Mouse (Mus musculus) midbrain, embryonic 16.5 days (tissue): Measurements from ENCODE around the gene 2010111I01Rik. TPM values are rescaled to one million over a fixed set of nuclear protein-coding genes. Genes with fewer than 3 reads are reported as not detected.

Experiments used
- ATAC-seq: fragments of 200-750 bp; cut with Nextera tagmentation; 2 replicates; pipeline ENCODE4 v1.8.0; 2017; ENCODE audit warnings: moderate TSS enrichment
- H3K27ac ChIP-seq: fragments of 300-500 bp; sonication (generic); 2 replicates; pipeline ENCODE4 v1.5.1; 2014; ENCODE audit warnings: mild to moderate bottlenecking, low read length, mixed read lengths
- H3K27me3 ChIP-seq: fragments of 300-500 bp; sonication (generic); 2 replicates; pipeline ENCODE4 v1.6.1; 2014; ENCODE audit warnings: low read depth, low read length, mixed read lengths; ENCODE audit not compliant: control insufficient read depth, insufficient read depth
- H3K36me3 ChIP-seq: fragments of 300-500 bp; sonication (generic); 2 replicates; pipeline ENCODE4 v1.6.1; 2014; ENCODE audit warnings: mild to moderate bottlenecking, low read length, moderate library complexity, mixed read lengths; ENCODE audit not compliant: control insufficient read depth, insufficient read depth
- H3K4me1 ChIP-seq: fragments of 300-500 bp; sonication (generic); 2 replicates; pipeline ENCODE4 v1.6.1; 2014; ENCODE audit warnings: mild to moderate bottlenecking, low read length, mixed read lengths; ENCODE audit not compliant: control insufficient read depth, insufficient read depth
- H3K4me2 ChIP-seq: fragments of 300-500 bp; sonication (generic); 2 replicates; pipeline ENCODE4 v1.6.1; 2014; ENCODE audit warnings: mild to moderate bottlenecking, low read length, mixed read lengths
- H3K4me3 ChIP-seq: fragments of 300-500 bp; sonication (generic); 2 replicates; pipeline ENCODE4 v1.5.1; 2014; ENCODE audit warnings: low read depth, mild to moderate bottlenecking, low read length, moderate library complexity, mixed read lengths
- H3K9ac ChIP-seq: fragments of 300-500 bp; sonication (generic); 2 replicates; pipeline ENCODE4 v1.6.1; 2014; ENCODE audit warnings: low read depth, low read length, mixed read lengths
- H3K9me3 ChIP-seq: fragments of 300-500 bp; sonication (generic); replicated peaks from 2 replicates; pipeline ENCODE4 v1.6.1; 2014; ENCODE audit warnings: mild to moderate bottlenecking, low read length, mixed read lengths; ENCODE audit not compliant: control insufficient read depth, poor library complexity, severe bottlenecking
- WGBS: fragments of 180-500 bp; shearing (Covaris S2); extraction: QIAGEN DNeasy Blood & Tissue Kit; methylation state at CpG from one replicate; pipeline ENCODE4 v1.1.7; 2014; 5-methylcytosine and 5-hydroxymethylcytosine counted together
- polyA plus RNA-seq: library from polyadenylated mRNA; unstranded; fragments of >200 nt; fragmentation: Nextera tagmentation; extraction: Ambion mirVana; gene quantifications from 2 replicates; pipeline ENCODE4 v1.2.1, GENCODE M21; 2015

Gene 2010111I01Rik
- polyA plus RNA-seq, 1 experiment from 2014 or later, result 25.5 TPM

GRCm38 (mm10) chr13:62972403-62972802 lies 7.7 kb downstream of the 2010111I01Rik start:
- H3K9me3 ChIP-seq, result no peaks in the 10 kb centered on the region
- H3K27me3 ChIP-seq, result no peaks in the 10 kb centered on the region
- 85% methylated on average over 3 of the region's 3 CpGs for WGBS
- no peak overlapping the region for H3K9ac ChIP-seq
- H3K4me3 ChIP-seq, result no peak overlapping the region
- H3K4me1 ChIP-seq, result no peaks in the 10 kb centered on the region
- no peak overlapping the region for H3K4me2 ChIP-seq
- H3K36me3 ChIP-seq, result no peaks in the 10 kb centered on the region
- ATAC-seq, result no peak
- H3K27ac ChIP-seq, result no peak overlapping the region

GRCm38 (mm10) chr13:62973111-62973510 lies 8.4 kb downstream of the 2010111I01Rik start:
- WGBS, result 90% methylated on average over 4 of the region's 4 CpGs
- ATAC-seq, result no peak
- H3K4me3 ChIP-seq, result no peak overlapping the region

GRCm38 (mm10) chr13:62978104-62978503 lies 13.4 kb downstream of the 2010111I01Rik start:
- Histone ChIP-seq H3K4me1 (no peaks in the 10 kb centered on the region), H3K4me3 (no peak overlapping the region), H3K9me3 (no peaks in the 10 kb centered on the region), H3K36me3 (no peaks in the 10 kb centered on the region), H3K27me3 (no peaks in the 10 kb centered on the region), H3K9ac (no peak overlapping the region), H3K27ac (no peak overlapping the region), H3K4me2 (no peak overlapping the region)
- ATAC-seq, result no peak

More at GRCm38 (mm10) chr13:62973111-62973510, 8.4 kb downstream of the 2010111I01Rik start:
- H3K9me3 ChIP-seq, result no peaks in the 10 kb centered on the region
- H3K27me3 ChIP-seq, result no peaks in the 10 kb centered on the region
- H3K4me2 ChIP-seq, result no peak overlapping the region
- H3K9ac ChIP-seq, result no peak overlapping the region
- no peak overlapping the region for H3K27ac ChIP-seq
- no peaks in the 10 kb centered on the region for H3K4me1 ChIP-seq
- H3K36me3 ChIP-seq, result no peaks in the 10 kb centered on the region

- Histone ChIP-seq H3K4me3 (no peak overlapping the region), H3K4me2 (no peak overlapping the region), H3K27ac (no peak overlapping the region), H3K9ac (no peak overlapping the region), H3K9me3 (no peaks in the 10 kb centered on the region), H3K4me1 (no peaks in the 10 kb centered on the region), H3K36me3 (no peaks in the 10 kb centered on the region), H3K27me3 (no peaks in the 10 kb centered on the region)
- ATAC-seq, result no peak; the same call in 1 of the 2 replicates
- 95% methylated on average over 4 of the region's 4 CpGs for WGBS
Measured at GRCm38 (mm10) chr13:62978784-62979183, 14.1 kb downstream of the 2010111I01Rik start.

- no peak for ATAC-seq
Measured at GRCm38 (mm10) chr13:62979215-62979614, 14.5 kb downstream of the 2010111I01Rik start.

GRCm38 (mm10) chr13:62980131-62980530 lies 15.4 kb downstream of the 2010111I01Rik start:
- WGBS, result 83% methylated on average over 2 of the region's 2 CpGs
- H3K27ac ChIP-seq, result no peak overlapping the region
- no peak overlapping the region for H3K4me3 ChIP-seq

More at GRCm38 (mm10) chr13:62979215-62979614, 14.5 kb downstream of the 2010111I01Rik start:
- H3K4me1 ChIP-seq, result no peaks in the 10 kb centered on the region
- no peaks in the 10 kb centered on the region for H3K27me3 ChIP-seq
- H3K9me3 ChIP-seq, result no peaks in the 10 kb centered on the region
- 81% methylated on average over 4 of the region's 4 CpGs for WGBS
- H3K4me2 ChIP-seq, result no peak overlapping the region
- no peak overlapping the region for H3K9ac ChIP-seq
- H3K36me3 ChIP-seq, result no peaks in the 10 kb centered on the region
- H3K4me3 ChIP-seq, result no peak overlapping the region
- no peak overlapping the region for H3K27ac ChIP-seq

GRCm38 (mm10) chr13:62984485-62984884 lies 19.8 kb downstream of the 2010111I01Rik start:
- WGBS, result 80% methylated on average over 3 of the region's 3 CpGs
- ATAC-seq, result no peak
- no peaks in the 10 kb centered on the region for H3K36me3 ChIP-seq
- no peaks in the 10 kb centered on the region for H3K9me3 ChIP-seq
- H3K4me3 ChIP-seq, result no peak overlapping the region
- H3K27me3 ChIP-seq, result no peaks in the 10 kb centered on the region
- H3K27ac ChIP-seq, result no peak overlapping the region
- H3K9ac ChIP-seq, result no peak overlapping the region
- no peak overlapping the region for H3K4me2 ChIP-seq
- H3K4me1 ChIP-seq, result no peaks in the 10 kb centered on the region

More at GRCm38 (mm10) chr13:62980131-62980530, 15.4 kb downstream of the 2010111I01Rik start:
- Histone ChIP-seq H3K9me3 (no peaks in the 10 kb centered on the region), H3K4me2 (no peak overlapping the region), H3K27me3 (no peaks in the 10 kb centered on the region), H3K9ac (no peak overlapping the region), H3K4me1 (no peaks in the 10 kb centered on the region), H3K36me3 (no peaks in the 10 kb centered on the region)
- no peak for ATAC-seq

- Histone ChIP-seq H3K9ac (no peak overlapping the region), H3K36me3 (no peaks in the 10 kb centered on the region), H3K4me2 (no peak overlapping the region), H3K4me3 (no peak overlapping the region), H3K4me1 (no peaks in the 10 kb centered on the region), H3K9me3 (no peaks in the 10 kb centered on the region), H3K27ac (no peak overlapping the region), H3K27me3 (no peaks in the 10 kb centered on the region)
- WGBS, result 93% methylated on average over 3 of the region's 3 CpGs
- no peak for ATAC-seq
Measured at GRCm38 (mm10) chr13:62989891-62990490, 25.3 kb downstream of the 2010111I01Rik start.

- H3K27ac ChIP-seq, result no peak overlapping the region
- no peaks in the 10 kb centered on the region for H3K36me3 ChIP-seq
- H3K4me2 ChIP-seq, result no peak overlapping the region
- no peak overlapping the region for H3K9ac ChIP-seq
- ATAC-seq, result no peak
- H3K4me1 ChIP-seq, result no peaks in the 10 kb centered on the region
- H3K4me3 ChIP-seq, result no peak overlapping the region
- H3K27me3 ChIP-seq, result no peaks in the 10 kb centered on the region
- H3K9me3 ChIP-seq, result no peaks in the 10 kb centered on the region
- 88% methylated on average over 5 of the region's 5 CpGs for WGBS
Measured at GRCm38 (mm10) chr13:62993543-62994477, 29.1 kb downstream of the 2010111I01Rik start.
